Mouse (Mus musculus) midbrain, embryonic 14.5 days (tissue): ENCODE results near the gene Pjvk. TPM values are rescaled to one million over a fixed set of nuclear protein-coding genes. Genes with fewer than 3 reads are reported as not detected.

ENCODE experiments used
- ATAC-seq: fragments of 200-750 bp; cut with Nextera tagmentation; 2 replicates; pipeline ENCODE4 v1.8.0; 2017; ENCODE audit warnings: moderate number of reproducible peaks, moderate library complexity; ENCODE audit not compliant: low FRiP score, low TSS enrichment
- DNase-seq: peaks from one replicate; pipeline ENCODE4 v3.0.0-alpha.2; 2015
- H3K27ac ChIP-seq: fragments of 300-500 bp; sonication (generic); replicated peaks from 2 replicates; pipeline ENCODE4 v1.5.1; 2014; ENCODE audit warnings: mild to moderate bottlenecking, low read depth, low read length, moderate library complexity
- H3K27me3 ChIP-seq: fragments of 300-500 bp; sonication (generic); 2 replicates; pipeline ENCODE4 v1.6.1; 2014; ENCODE audit warnings: low read length, control low read depth, mixed read lengths; ENCODE audit not compliant: control insufficient read depth, insufficient read depth
- H3K36me3 ChIP-seq: fragments of 300-500 bp; sonication (generic); 2 replicates; pipeline ENCODE4 v1.6.1; 2014; ENCODE audit warnings: low read length, control low read depth; ENCODE audit not compliant: control insufficient read depth, insufficient read depth
- H3K4me1 ChIP-seq: fragments of 300-500 bp; sonication (generic); 2 replicates; pipeline ENCODE4 v1.6.1; 2014; ENCODE audit warnings: mild to moderate bottlenecking, antibody characterized with exemption, low read length, control low read depth; ENCODE audit not compliant: control insufficient read depth, insufficient read depth
- H3K4me2 ChIP-seq: fragments of 300-500 bp; sonication (generic); 2 replicates; pipeline ENCODE4 v1.6.1; 2014; ENCODE audit warnings: mild to moderate bottlenecking, low read length, moderate library complexity
- H3K4me3 ChIP-seq: fragments of 300-500 bp; sonication (generic); replicated peaks from 2 replicates; pipeline ENCODE4 v1.5.1; 2014; ENCODE audit warnings: low read depth, low read length
- H3K9ac ChIP-seq: fragments of 300-500 bp; sonication (generic); replicated peaks from 2 replicates; pipeline ENCODE4 v1.6.1; 2014; ENCODE audit warnings: mild to moderate bottlenecking, low read length, moderate library complexity
- H3K9me3 ChIP-seq: fragments of 300-500 bp; sonication (generic); 2 replicates; pipeline ENCODE4 v1.6.1; 2016; ENCODE audit warnings: low read length, control low read depth, mixed read lengths; ENCODE audit not compliant: control insufficient read depth
- WGBS: fragments of 180-500 bp; shearing (Covaris S2); extraction: QIAGEN DNeasy Blood & Tissue Kit; methylation state at CpG from one replicate; pipeline ENCODE4 v1.1.7; 2014; 5-methylcytosine and 5-hydroxymethylcytosine counted together
- polyA plus RNA-seq: library from polyadenylated mRNA; unstranded; fragments of >200 nt; fragmentation: Nextera tagmentation; extraction: Ambion mirVana; gene quantifications from 2 replicates; pipeline ENCODE4 v1.2.1, GENCODE M21; 2014

Gene Pjvk
- 0.54 and 0.92 TPM in 2 replicates for polyA plus RNA-seq

DNA sequence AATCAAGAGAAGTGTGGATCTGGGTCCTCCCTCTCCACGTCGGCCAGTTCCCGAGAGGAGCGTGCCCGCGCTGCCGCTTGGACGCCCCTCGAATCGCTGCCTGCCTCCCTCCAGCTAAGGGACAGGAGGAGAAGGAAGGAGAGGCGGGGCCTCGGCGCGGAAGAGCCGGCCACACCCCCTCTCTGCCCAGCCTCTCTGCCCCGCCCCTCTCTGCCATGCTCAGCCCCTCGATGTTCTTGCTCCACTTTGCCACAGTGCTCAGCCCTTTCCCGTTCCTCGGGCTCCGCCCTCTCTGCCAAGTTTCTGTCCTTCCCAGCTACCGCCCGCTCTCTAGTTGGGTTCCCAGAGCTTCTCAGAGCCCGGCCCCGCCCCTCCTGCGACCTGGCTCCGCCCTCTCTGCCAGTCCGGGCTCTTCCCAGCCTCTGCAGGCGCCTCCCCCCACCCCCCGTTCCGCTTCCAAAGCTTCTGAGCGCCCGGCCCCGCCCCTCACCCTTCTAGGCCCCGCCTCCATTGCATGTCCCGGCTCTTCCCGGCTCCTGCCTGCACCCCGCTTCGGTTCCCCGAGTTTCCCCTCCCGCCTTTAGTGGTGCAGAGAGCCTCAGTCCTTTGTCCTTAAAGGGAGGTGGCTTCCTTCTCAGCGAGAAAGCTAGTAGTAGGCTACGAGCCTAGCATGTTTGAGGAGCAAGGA is at the start of gene Pjvk, which contains the start of gene Prkra:
Pjvk (plus strand) TSS at position 594 of the 688 bp plus-strand sequence.
Prkra (minus strand) TSS at position 133 of the 688 bp plus-strand sequence.
- DNase-seq (peak; percentile 99), ATAC-seq (peak; percentile 98)
- Histone ChIP-seq H3K4me2 (peak within 1 kb of the TSS; percentile 69), H3K4me1 (peaks cover 6% of the 10 kb centered on the region), H3K9me3 (no peaks in the 10 kb centered on the region), H3K4me3 (peak within 1 kb of the TSS; percentile 70), H3K27ac (peak within 1 kb of the TSS; percentile 91), H3K27me3 (no peaks in the 10 kb centered on the region), H3K36me3 (peaks cover under 1% of the 10 kb centered on the region; the same call in 1 of the 2 replicates), H3K9ac (peak within 1 kb of the TSS; percentile 86)
- under 1% methylated on average over 41 of the region's 42 CpGs for WGBS

- Histone ChIP-seq H3K27me3 (no peaks in the 10 kb centered on the region), H3K4me3 (no peak overlapping the region), H3K4me1 (no peaks in the 10 kb centered on the region), H3K36me3 (no peaks in the 10 kb centered on the region; the same call in 1 of the 2 replicates), H3K9me3 (no peaks in the 10 kb centered on the region), H3K27ac (no peak overlapping the region), H3K4me2 (no peak overlapping the region), H3K9ac (no peak overlapping the region)
- WGBS, result 86% methylated on average over 5 of the region's 5 CpGs
- ATAC-seq, result no peak
- peak; percentile 25 for DNase-seq
These were observed 49.1 kb upstream of the Pjvk start for GRCm38 (mm10) chr2:76599214-76599613.

GRCm38 (mm10) chr2:76602256-76602655 is 46.0 kb upstream of the Pjvk start:
- ATAC-seq (no peak), DNase-seq (no peak)
- no peaks in the 10 kb centered on the region for H3K36me3 ChIP-seq
- H3K27ac ChIP-seq, result no peak overlapping the region
- no peak overlapping the region for H3K4me3 ChIP-seq
- WGBS, result 97% methylated on average over 1 of the region's 1 CpGs
- H3K4me1 ChIP-seq, result no peaks in the 10 kb centered on the region
- H3K4me2 ChIP-seq, result no peak overlapping the region
- no peaks in the 10 kb centered on the region for H3K27me3 ChIP-seq
- H3K9ac ChIP-seq, result no peak overlapping the region
- H3K9me3 ChIP-seq, result no peaks in the 10 kb centered on the region

DNA sequence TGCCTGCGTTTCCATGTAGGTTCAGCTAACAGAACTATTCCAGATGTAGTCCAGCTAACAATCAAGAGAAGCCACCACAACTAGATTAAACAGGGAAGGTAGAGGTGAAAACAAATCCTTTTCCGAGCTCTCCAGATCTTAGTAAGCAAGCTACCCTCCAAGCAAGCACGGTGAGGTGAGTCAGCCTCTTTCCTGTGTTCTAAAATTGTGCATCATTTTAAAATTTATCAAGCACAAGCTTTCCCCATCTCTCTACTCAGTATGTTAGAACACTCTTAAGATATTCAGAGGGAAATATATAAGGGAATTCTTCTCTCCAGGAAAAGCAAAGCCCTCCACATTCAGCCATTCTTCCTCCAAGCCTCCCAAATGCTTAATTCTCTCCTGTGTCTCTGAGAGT is 41.6 kb upstream of the Pjvk start:
- WGBS, result 90% methylated on average over 3 of the region's 3 CpGs
- no peak for ATAC-seq

DNA sequence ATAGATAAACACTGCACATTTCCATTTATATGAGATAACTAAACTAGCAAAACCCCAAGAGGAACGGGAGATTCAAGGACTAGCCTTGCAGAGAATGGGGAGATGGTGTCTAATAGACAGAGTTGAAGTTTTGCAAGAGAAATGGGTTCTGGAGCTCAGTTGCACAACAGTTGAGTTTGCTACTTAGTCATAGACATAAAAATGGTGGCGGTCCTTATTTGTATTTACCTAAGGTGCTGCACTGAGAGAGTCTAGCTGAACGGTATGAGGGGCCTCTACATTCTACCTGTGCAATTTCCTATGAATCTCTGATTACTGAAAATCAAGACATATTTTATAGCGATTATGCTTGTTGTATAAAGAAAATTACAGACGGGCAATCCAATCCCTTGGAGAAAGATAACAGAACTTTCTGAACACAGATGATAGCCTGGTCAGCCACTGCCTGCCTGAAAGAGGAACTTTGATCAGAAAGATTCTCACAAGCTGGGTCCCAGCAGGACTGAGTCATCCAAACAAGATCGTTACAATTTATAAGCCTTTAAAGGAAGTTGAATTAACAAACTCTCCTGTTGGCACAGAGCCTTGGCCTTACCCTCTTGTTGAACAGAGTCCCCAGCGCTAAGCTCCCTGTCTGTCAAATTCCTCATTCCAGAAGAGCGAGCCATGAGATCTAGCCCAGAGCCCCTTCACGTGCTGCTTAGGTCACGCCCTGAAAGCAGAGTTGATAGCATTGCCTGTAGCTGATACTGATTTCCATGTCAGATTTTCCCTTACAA is 37.8 kb upstream of the Pjvk start:
- Histone ChIP-seq H3K36me3 (no peaks in the 10 kb centered on the region), H3K27me3 (no peaks in the 10 kb centered on the region), H3K27ac (no peak overlapping the region), H3K4me3 (no peak overlapping the region), H3K4me1 (no peaks in the 10 kb centered on the region), H3K9ac (no peak overlapping the region), H3K4me2 (no peak overlapping the region), H3K9me3 (no peaks in the 10 kb centered on the region)
- 88% methylated on average over 10 of the region's 10 CpGs for WGBS
- DNase-seq (no peak), ATAC-seq (no peak)

More for the DNA sequence above, 41.6 kb upstream of the Pjvk start:
- H3K27ac ChIP-seq, result no peak overlapping the region
- no peak overlapping the region for H3K4me3 ChIP-seq
- no peak overlapping the region for H3K9ac ChIP-seq
- H3K4me2 ChIP-seq, result no peak overlapping the region
- DNase-seq, result no peak
- H3K4me1 ChIP-seq, result no peaks in the 10 kb centered on the region
- no peaks in the 10 kb centered on the region for H3K36me3 ChIP-seq
- no peaks in the 10 kb centered on the region for H3K27me3 ChIP-seq
- H3K9me3 ChIP-seq, result no peaks in the 10 kb centered on the region

GRCm38 (mm10) chr2:76611996-76612395 is 36.3 kb upstream of the Pjvk start:
- H3K36me3 ChIP-seq, result no peaks in the 10 kb centered on the region
- WGBS, result 88% methylated on average over 3 of the region's 3 CpGs
- H3K4me1 ChIP-seq, result no peaks in the 10 kb centered on the region
- no peaks in the 10 kb centered on the region for H3K27me3 ChIP-seq
- no peak for ATAC-seq
- no peak overlapping the region for H3K4me3 ChIP-seq
- no peak overlapping the region for H3K27ac ChIP-seq
- no peak for DNase-seq
- H3K4me2 ChIP-seq, result no peak overlapping the region
- H3K9ac ChIP-seq, result no peak overlapping the region
- H3K9me3 ChIP-seq, result no peaks in the 10 kb centered on the region

GRCm38 (mm10) chr2:76618078-76618477 is 30.2 kb upstream of the Pjvk start:
- H3K27ac ChIP-seq, result no peak overlapping the region
- H3K4me2 ChIP-seq, result no peak overlapping the region
- no peaks in the 10 kb centered on the region for H3K27me3 ChIP-seq
- DNase-seq (peak; percentile 88), ATAC-seq (no peak; the same call in 1 of the 2 replicates)
- H3K9ac ChIP-seq, result no peak overlapping the region
- H3K9me3 ChIP-seq, result no peaks in the 10 kb centered on the region
- H3K4me3 ChIP-seq, result no peak overlapping the region
- H3K4me1 ChIP-seq, result no peaks in the 10 kb centered on the region
- H3K36me3 ChIP-seq, result peaks cover 4% of the 10 kb centered on the region; the same call in 1 of the 2 replicates
- WGBS, result 33% methylated on average over 1 of the region's 1 CpGs

DNA sequence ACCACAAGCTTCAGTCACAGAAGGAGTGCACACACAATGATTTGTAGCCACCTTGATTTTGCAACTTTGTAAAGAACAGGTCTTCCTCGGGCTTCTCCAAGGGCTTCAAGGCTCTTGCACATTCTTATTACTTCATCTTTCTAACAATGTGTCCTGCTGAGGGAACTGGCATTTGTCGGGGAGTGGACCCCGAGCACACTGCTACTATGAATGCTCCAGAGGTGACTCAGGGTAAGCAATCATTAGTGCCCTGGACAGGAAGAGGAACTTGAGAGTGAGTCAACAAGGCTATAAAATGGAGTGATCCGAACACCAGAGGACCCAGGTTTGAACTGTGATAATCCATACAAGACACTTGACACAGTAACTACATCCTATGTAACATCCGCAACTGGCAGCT is 28.1 kb upstream of the Pjvk start:
- Histone ChIP-seq H3K4me3 (no peak overlapping the region), H3K27ac (no peak overlapping the region), H3K9me3 (no peaks in the 10 kb centered on the region), H3K4me2 (no peak overlapping the region), H3K36me3 (peaks cover 18% of the 10 kb centered on the region; the same call in 1 of the 2 replicates), H3K27me3 (no peaks in the 10 kb centered on the region), H3K9ac (no peak overlapping the region), H3K4me1 (no peaks in the 10 kb centered on the region)
- no peak for DNase-seq
- WGBS, result 92% methylated on average over 5 of the region's 5 CpGs
- no peak for ATAC-seq
